Mouse (Mus musculus): ENCODE data around the gene Coro2a.

DNA sequence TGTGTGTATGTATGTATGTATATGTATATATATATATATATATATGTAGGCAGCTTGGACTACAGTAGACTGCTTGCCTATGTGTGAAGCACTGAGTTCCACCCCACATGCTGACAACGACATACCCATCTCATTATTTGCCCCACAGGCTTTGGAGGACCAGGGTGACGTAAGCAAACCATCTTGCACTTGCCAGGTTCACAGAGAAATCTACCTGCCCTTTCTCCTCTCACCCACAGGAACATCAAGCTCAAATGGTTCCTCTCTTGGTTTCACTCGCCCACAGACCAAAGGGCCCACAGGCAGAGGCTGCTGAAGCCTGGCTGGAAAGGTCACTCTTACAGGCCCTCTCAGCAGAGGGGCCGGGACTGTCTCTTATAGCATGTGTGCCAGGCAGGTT, 29.4 kb downstream of the Coro2a start:
- TF ChIP-seq CTCF (IDR thresholded peaks at IDR 0.05; ENCODE audit: insufficient read depth, low read length): no peak
- TF ChIP-seq POLR2A (IDR thresholded peaks at IDR 0.05; ENCODE audit: borderline replicate concordance, extremely low read depth, low read depth, low read length): no peak

Data from lung, adult 2 months (tissue).